Mouse (Mus musculus): ENCODE results near the gene Shcbp1l. TPM values are rescaled to one million over a fixed set of nuclear protein-coding genes. Genes with fewer than 3 reads are reported as not detected.

The Shcbp1l gene
- polyA plus RNA-seq, 1 experiment from 2014 or later, result 0.63 TPM

GRCm38 (mm10) chr1:153489963-153490362 is 65.0 kb downstream of the Shcbp1l start:
- Histone ChIP-seq H3K4me1 (ENCODE audit: control insufficient read depth, insufficient read depth, low read depth, low read length) (peaks cover 11% of the 10 kb centered on the region), H3K27me3 (replicated peaks; ENCODE audit: control insufficient read depth, insufficient read depth, low read length) (no peaks in the 10 kb centered on the region), H3K9ac (ENCODE audit: low read depth, low read length) (no peak overlapping the region), H3K27ac (ENCODE audit: low read depth, low read length) (no peak overlapping the region), H3K4me3 (ENCODE audit: low read length) (no peak overlapping the region), H3K4me2 (ENCODE audit: low read length) (no peak overlapping the region), H3K9me3 (ENCODE audit: control insufficient read depth, low read length) (no peaks in the 10 kb centered on the region), H3K36me3 (ENCODE audit: control insufficient read depth, insufficient read depth, low read length) (no peaks in the 10 kb centered on the region)
- ATAC-seq, result no peak
- WGBS, result 84% methylated on average over 4 of the region's 4 CpGs

GRCm38 (mm10) chr1:153491345-153491744 is 66.4 kb downstream of the Shcbp1l start:
- ATAC-seq, result no peak
- Histone ChIP-seq H3K4me3 (ENCODE audit: low read length) (no peak overlapping the region), H3K36me3 (ENCODE audit: control insufficient read depth, insufficient read depth, low read length) (no peaks in the 10 kb centered on the region), H3K9me3 (ENCODE audit: control insufficient read depth, low read length) (no peaks in the 10 kb centered on the region), H3K4me2 (ENCODE audit: low read length) (no peak overlapping the region), H3K9ac (ENCODE audit: low read depth, low read length) (no peak overlapping the region), H3K27ac (ENCODE audit: low read depth, low read length) (no peak overlapping the region), H3K27me3 (replicated peaks; ENCODE audit: control insufficient read depth, insufficient read depth, low read length) (no peaks in the 10 kb centered on the region), H3K4me1 (ENCODE audit: control insufficient read depth, insufficient read depth, low read depth, low read length) (no peaks in the 10 kb centered on the region)
- 86% methylated on average over 2 of the region's 2 CpGs for WGBS

GRCm38 (mm10) chr1:153491822-153492221 is 66.9 kb downstream of the Shcbp1l start:
- Histone ChIP-seq H3K36me3 (ENCODE audit: control insufficient read depth, insufficient read depth, low read length) (no peaks in the 10 kb centered on the region), H3K4me3 (ENCODE audit: low read length) (no peak overlapping the region), H3K4me2 (ENCODE audit: low read length) (no peak overlapping the region), H3K27me3 (replicated peaks; ENCODE audit: control insufficient read depth, insufficient read depth, low read length) (no peaks in the 10 kb centered on the region), H3K4me1 (ENCODE audit: control insufficient read depth, insufficient read depth, low read depth, low read length) (no peaks in the 10 kb centered on the region), H3K9ac (ENCODE audit: low read depth, low read length) (no peak overlapping the region), H3K27ac (ENCODE audit: low read depth, low read length) (no peak overlapping the region), H3K9me3 (ENCODE audit: control insufficient read depth, low read length) (no peaks in the 10 kb centered on the region)
- 97% methylated on average over 1 of the region's 1 CpGs for WGBS
- ATAC-seq, result no peak

- H3K27ac ChIP-seq (ENCODE audit: low read depth, low read length), result no peak overlapping the region
- ATAC-seq, result no peak
- no peak overlapping the region for H3K9ac ChIP-seq (ENCODE audit: low read depth, low read length)
- no peaks in the 10 kb centered on the region for H3K27me3 ChIP-seq (replicated peaks; ENCODE audit: control insufficient read depth, insufficient read depth, low read length)
- H3K4me1 ChIP-seq (ENCODE audit: control insufficient read depth, insufficient read depth, low read depth, low read length), result no peaks in the 10 kb centered on the region
- 30% methylated on average over 4 of the region's 4 CpGs for WGBS
- no peaks in the 10 kb centered on the region for H3K36me3 ChIP-seq (ENCODE audit: control insufficient read depth, insufficient read depth, low read length)
- no peak overlapping the region for H3K4me3 ChIP-seq (ENCODE audit: low read length)
- no peaks in the 10 kb centered on the region for H3K9me3 ChIP-seq (ENCODE audit: control insufficient read depth, low read length)
- no peak overlapping the region for H3K4me2 ChIP-seq (ENCODE audit: low read length)
Measured at GRCm38 (mm10) chr1:153493338-153493737, 68.4 kb downstream of the Shcbp1l start.

GRCm38 (mm10) chr1:153493931-153494330 is 69.0 kb downstream of the Shcbp1l start:
- no peaks in the 10 kb centered on the region for H3K27me3 ChIP-seq (replicated peaks; ENCODE audit: control insufficient read depth, insufficient read depth, low read length)
- H3K27ac ChIP-seq (ENCODE audit: low read depth, low read length), result no peak overlapping the region
- no peak for ATAC-seq
- H3K9ac ChIP-seq (ENCODE audit: low read depth, low read length), result no peak overlapping the region
- no peaks in the 10 kb centered on the region for H3K36me3 ChIP-seq (ENCODE audit: control insufficient read depth, insufficient read depth, low read length)
- H3K4me1 ChIP-seq (ENCODE audit: control insufficient read depth, insufficient read depth, low read depth, low read length), result no peaks in the 10 kb centered on the region
- H3K4me2 ChIP-seq (ENCODE audit: low read length), result no peak overlapping the region
- no peaks in the 10 kb centered on the region for H3K9me3 ChIP-seq (ENCODE audit: control insufficient read depth, low read length)
- 22% methylated on average over 6 of the region's 6 CpGs for WGBS
- no peak overlapping the region for H3K4me3 ChIP-seq (ENCODE audit: low read length)

GRCm38 (mm10) chr1:153496030-153496429 is 71.1 kb downstream of the Shcbp1l start:
- ATAC-seq, result no peak
- 79% methylated on average over 3 of the region's 3 CpGs for WGBS

GRCm38 (mm10) chr1:153500030-153500429 is 75.1 kb downstream of the Shcbp1l start:
- no peak for ATAC-seq
- WGBS, result 93% methylated on average over 9 of the region's 9 CpGs

More at GRCm38 (mm10) chr1:153496030-153496429, 71.1 kb downstream of the Shcbp1l start:
- H3K9me3 ChIP-seq (ENCODE audit: control insufficient read depth, low read length), result no peaks in the 10 kb centered on the region
- H3K4me3 ChIP-seq (ENCODE audit: low read length), result no peak overlapping the region
- no peak overlapping the region for H3K9ac ChIP-seq (ENCODE audit: low read depth, low read length)
- no peak overlapping the region for H3K4me2 ChIP-seq (ENCODE audit: low read length)
- no peaks in the 10 kb centered on the region for H3K4me1 ChIP-seq (ENCODE audit: control insufficient read depth, insufficient read depth, low read depth, low read length)
- no peaks in the 10 kb centered on the region for H3K36me3 ChIP-seq (ENCODE audit: control insufficient read depth, insufficient read depth, low read length)
- H3K27ac ChIP-seq (ENCODE audit: low read depth, low read length), result no peak overlapping the region
- no peaks in the 10 kb centered on the region for H3K27me3 ChIP-seq (replicated peaks; ENCODE audit: control insufficient read depth, insufficient read depth, low read length)

GRCm38 (mm10) chr1:153501644-153502321 is 76.8 kb downstream of the Shcbp1l start:
- WGBS, result 58% methylated on average over 5 of the region's 5 CpGs
- no peak overlapping the region for H3K9ac ChIP-seq (ENCODE audit: low read depth, low read length)
- no peak for ATAC-seq
- no peak overlapping the region for H3K4me2 ChIP-seq (ENCODE audit: low read length)
- no peaks in the 10 kb centered on the region for H3K27me3 ChIP-seq (replicated peaks; ENCODE audit: control insufficient read depth, insufficient read depth, low read length)
- no peaks in the 10 kb centered on the region for H3K4me1 ChIP-seq (ENCODE audit: control insufficient read depth, insufficient read depth, low read depth, low read length)
- H3K4me3 ChIP-seq (ENCODE audit: low read length), result no peak overlapping the region
- H3K36me3 ChIP-seq (ENCODE audit: control insufficient read depth, insufficient read depth, low read length), result no peaks in the 10 kb centered on the region
- no peaks in the 10 kb centered on the region for H3K9me3 ChIP-seq (ENCODE audit: control insufficient read depth, low read length)
- H3K27ac ChIP-seq (ENCODE audit: low read depth, low read length), result no peak overlapping the region

More at GRCm38 (mm10) chr1:153500030-153500429, 75.1 kb downstream of the Shcbp1l start:
- H3K27ac ChIP-seq (ENCODE audit: low read depth, low read length), result no peak overlapping the region
- H3K4me3 ChIP-seq (ENCODE audit: low read length), result no peak overlapping the region
- H3K9me3 ChIP-seq (ENCODE audit: control insufficient read depth, low read length), result no peaks in the 10 kb centered on the region
- H3K27me3 ChIP-seq (replicated peaks; ENCODE audit: control insufficient read depth, insufficient read depth, low read length), result no peaks in the 10 kb centered on the region
- no peaks in the 10 kb centered on the region for H3K4me1 ChIP-seq (ENCODE audit: control insufficient read depth, insufficient read depth, low read depth, low read length)
- H3K9ac ChIP-seq (ENCODE audit: low read depth, low read length), result no peak overlapping the region
- no peak overlapping the region for H3K4me2 ChIP-seq (ENCODE audit: low read length)
- H3K36me3 ChIP-seq (ENCODE audit: control insufficient read depth, insufficient read depth, low read length), result no peaks in the 10 kb centered on the region

Measured in hindbrain, embryonic 16.5 days (tissue).